Mouse (Mus musculus) thymus, postnatal 14 days (tissue): Measurements from ENCODE around the gene Ppp1r26.

ENCODE experiments used
- DNase-seq: peaks from one replicate; pipeline ENCODE4 v3.0.0; 2021

Ppp1r26 gene

DNA sequence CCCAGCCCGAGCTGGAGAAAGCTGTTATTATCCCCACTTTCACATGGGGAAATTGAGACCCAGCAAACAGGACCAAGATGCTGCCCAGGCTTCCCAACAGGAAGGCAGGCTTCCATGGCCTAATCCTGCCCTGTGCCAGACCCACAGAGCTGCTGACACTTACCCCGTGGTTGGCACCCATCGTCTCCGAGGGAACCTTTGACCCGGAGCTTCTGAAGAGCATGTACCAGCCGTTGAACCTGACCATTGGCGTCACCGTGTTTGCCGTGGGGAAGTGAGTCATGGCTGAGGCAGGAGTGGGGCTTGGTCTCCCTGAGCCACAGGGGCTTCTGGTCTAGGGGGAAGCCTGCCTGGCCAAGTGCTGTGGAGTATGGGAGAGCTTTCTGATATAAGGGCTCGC lies 56.4 kb downstream of the Ppp1r26 start:
- no peak for DNase-seq

DNA sequence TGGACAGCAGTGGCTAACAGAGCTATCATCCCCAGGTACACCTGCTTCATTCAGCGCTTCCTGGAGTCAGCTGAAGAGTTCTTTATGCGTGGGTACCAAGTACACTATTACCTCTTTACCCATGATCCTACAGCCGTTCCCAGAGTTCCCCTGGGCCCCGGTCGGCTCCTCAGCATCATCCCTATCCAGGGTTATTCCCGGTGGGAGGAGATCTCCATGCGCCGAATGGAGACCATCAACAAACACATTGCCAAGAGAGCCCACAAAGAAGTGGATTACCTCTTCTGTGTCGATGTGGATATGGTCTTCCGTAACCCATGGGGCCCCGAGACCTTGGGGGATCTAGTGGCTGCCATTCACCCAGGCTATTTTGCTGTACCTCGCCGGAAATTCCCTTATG lies 58.1 kb downstream of the Ppp1r26 start:
- no peak for DNase-seq
